Mouse (Mus musculus): Measurements from ENCODE around the gene Lrrc25. TPM values are rescaled to one million over a fixed set of nuclear protein-coding genes. Genes with fewer than 3 reads are reported as not detected.

Lrrc25 gene
- total and polyA plus RNA-seq, 3 experiments: 0.30 to 5.9 (median 2.4) TPM

DNA sequence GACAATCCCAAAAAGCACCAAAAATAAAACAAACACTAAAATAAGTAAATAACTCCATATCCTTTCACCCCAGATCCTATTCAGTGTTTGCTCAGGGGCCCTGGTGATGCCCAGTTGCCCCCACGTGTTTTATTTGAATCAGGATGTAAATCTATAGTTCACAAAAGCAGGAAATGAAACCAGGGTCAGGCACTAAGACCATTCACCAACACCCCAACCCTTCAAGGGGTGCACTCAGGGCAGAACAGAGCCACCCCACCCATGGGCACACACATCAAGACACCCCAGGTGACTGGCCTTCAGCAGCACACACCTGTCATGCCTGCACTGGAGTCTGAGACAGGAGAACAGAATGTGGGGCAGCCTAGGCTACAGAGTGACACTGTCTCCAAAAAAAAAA, 38.2 kb downstream of the Lrrc25 start:
- DNase-seq (ENCODE audit: extremely low read depth): no peak
- H3K9ac ChIP-seq (ENCODE audit: insufficient read depth, low read depth): no peak overlapping the region
- H3K79me2 ChIP-seq (replicated peaks; ENCODE audit: control insufficient read depth, extremely low read depth, insufficient read depth, poor library complexity, severe bottlenecking): peaks cover 12% of the 10 kb centered on the region; the same call in 1 of the 2 replicates
- TF ChIP-seq ZC3H11A (IDR thresholded peaks at IDR 0.05; ENCODE audit: low read depth, low read length): no peak
- no peak for TF ChIP-seq USF1 (IDR thresholded peaks at IDR 0.05; ENCODE audit: low read depth, low read length)
- no peak for TF ChIP-seq ETS1 (conservative IDR thresholded peaks at IDR 0.05; ENCODE audit: low read depth, low read length)
- no peak for TF ChIP-seq MAZ (IDR thresholded peaks at IDR 0.05; ENCODE audit: low read depth, low read length)
- TF ChIP-seq E2F4 (IDR thresholded peaks at IDR 0.05; ENCODE audit: insufficient replicate concordance, low read depth, low read length): no peak
- TF ChIP-seq RAD21 (IDR thresholded peaks at IDR 0.05; ENCODE audit: low read depth, low read length): no peak
- no peak for TF ChIP-seq MXI1 (IDR thresholded peaks at IDR 0.05; ENCODE audit: low read depth, low read length)
- no peak for TF ChIP-seq NRF1 (IDR thresholded peaks at IDR 0.05; ENCODE audit: low read depth, low read length)
- dilution Hi-C loops (cut with MboI; ENCODE audit: extremely low pct_ligation_motif_present, extremely low pct_unique_long_range_greater_than_20kb, low sequenced_read_pairs) (no loop called here), in situ Hi-C loops (cut with MboI; ENCODE audit: low pct_ligation_motif_present, low pct_unique_long_range_greater_than_20kb, low sequenced_read_pairs) (no loop called here)
- H3K27ac ChIP-seq (ENCODE audit: insufficient read depth, low read depth): no peak overlapping the region
- no peaks in the 10 kb centered on the region for H3K9me3 ChIP-seq (replicated peaks; ENCODE audit: low read length)
- peaks cover 28 to 76% of the 10 kb centered on the region in 2 experiments for H3K36me3 ChIP-seq (replicated peaks in 1 of 2; ENCODE audit: control insufficient read depth in 1 of 2, insufficient read depth in 1 of 2, low read length in 1 of 2)
- no peaks in the 10 kb centered on the region for H3K27me3 ChIP-seq (replicated peaks)
- peaks cover 11 to 57% of the 10 kb centered on the region in 2 experiments for H3K4me1 ChIP-seq (ENCODE audit: control insufficient read depth in 1 of 2, insufficient read depth in 2 of 2)
- H3K4me2 ChIP-seq (ENCODE audit: insufficient read depth, low read depth, poor library complexity, severe bottlenecking): no peak overlapping the region
- H3K4me3 ChIP-seq (replicated peaks in 1 of 3; ENCODE audit: low read depth in 2 of 3, low read length in 2 of 3, poor library complexity in 1 of 3): no peak overlapping the region

DNA sequence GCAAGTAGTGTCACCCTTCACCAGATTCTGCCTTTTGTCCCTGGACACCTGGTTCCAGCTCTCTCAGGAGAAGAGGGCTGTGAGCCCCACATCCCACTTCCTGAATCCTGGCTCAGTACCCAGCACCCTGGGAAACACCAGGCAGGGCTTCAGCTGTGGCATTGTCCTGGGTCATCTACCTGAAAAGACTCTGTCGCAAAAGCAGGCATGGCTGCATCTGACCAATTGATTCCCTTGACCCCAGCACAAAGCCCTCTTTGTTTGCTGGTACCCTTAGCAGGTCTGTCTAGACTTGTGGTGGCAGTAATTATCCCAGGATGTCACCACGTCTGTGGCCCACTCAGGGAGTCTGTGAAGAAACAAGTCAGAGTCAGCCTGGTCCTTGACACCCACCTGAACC, 39.5 kb downstream of the Lrrc25 start:
- no peak for TF ChIP-seq SIN3A (IDR thresholded peaks at IDR 0.05; ENCODE audit: low read length)
- TF ChIP-seq BHLHE40 (IDR thresholded peaks at IDR 0.05; ENCODE audit: low read depth, low read length): no peak
- TF ChIP-seq MAZ (IDR thresholded peaks at IDR 0.05; ENCODE audit: low read depth, low read length): no peak
- TF ChIP-seq MXI1 (IDR thresholded peaks at IDR 0.05; ENCODE audit: low read depth, low read length): no peak
- TF ChIP-seq ZMIZ1 (IDR thresholded peaks at IDR 0.05; ENCODE audit: low read depth, low read length): no peak
- TF ChIP-seq HCFC1 (IDR thresholded peaks at IDR 0.05; ENCODE audit: low read depth, low read length): no peak
- TF ChIP-seq KAT2A (IDR thresholded peaks at IDR 0.05; ENCODE audit: insufficient replicate concordance, low read length): no peak
- TF ChIP-seq IRF4 (IDR thresholded peaks at IDR 0.05; ENCODE audit: low read depth, low read length): no peak
- TF ChIP-seq CHD1 (IDR thresholded peaks at IDR 0.05; ENCODE audit: low read depth, low read length): no peak
- TF ChIP-seq ZNF384 (IDR thresholded peaks at IDR 0.05; ENCODE audit: low read depth, low read length): no peak
- no peak for TF ChIP-seq JUND (conservative IDR thresholded peaks at IDR 0.05; ENCODE audit: low read depth, low read length)
- no peak for TF ChIP-seq TCF12 (IDR thresholded peaks at IDR 0.05; ENCODE audit: low read depth, low read length)
- TF ChIP-seq ZC3H11A (IDR thresholded peaks at IDR 0.05; ENCODE audit: low read depth, low read length): no peak
- no peak for TF ChIP-seq POLR2A (IDR thresholded peaks at IDR 0.05; ENCODE audit: low read depth, low read length)
- no peak for TF ChIP-seq E2F4 (IDR thresholded peaks at IDR 0.05; ENCODE audit: insufficient replicate concordance, low read depth, low read length)
- TF ChIP-seq JUN (IDR thresholded peaks at IDR 0.05; ENCODE audit: insufficient read depth, low read depth, low read length): no peak
- TF ChIP-seq MAX (IDR thresholded peaks at IDR 0.05; ENCODE audit: low read length): no peak
- no peak for TF ChIP-seq USF1 (IDR thresholded peaks at IDR 0.05; ENCODE audit: low read depth, low read length)
- Histone ChIP-seq H3K27me3 (replicated peaks) (no peaks in the 10 kb centered on the region), H3K9me3 (replicated peaks; ENCODE audit: low read length) (no peaks in the 10 kb centered on the region), H3K4me2 (ENCODE audit: insufficient read depth, low read depth, poor library complexity, severe bottlenecking) (no peak overlapping the region), H3K36me3 (replicated peaks in 1 of 2; ENCODE audit: control insufficient read depth in 1 of 2, insufficient read depth in 1 of 2, low read length in 1 of 2) (peaks cover 17 to 63% of the 10 kb centered on the region in 2 experiments), H3K79me2 (replicated peaks; ENCODE audit: control insufficient read depth, extremely low read depth, insufficient read depth, poor library complexity, severe bottlenecking) (peaks cover 12% of the 10 kb centered on the region; the same call in 1 of the 2 replicates), H3K27ac (ENCODE audit: insufficient read depth, low read depth) (no peak overlapping the region), H3K4me3 (replicated peaks in 1 of 3; ENCODE audit: low read depth in 2 of 3, low read length in 2 of 3, poor library complexity in 1 of 3) (no peak overlapping the region), H3K4me1 (ENCODE audit: control insufficient read depth in 1 of 2, insufficient read depth in 2 of 2) (peaks cover 8 to 53% of the 10 kb centered on the region in 2 experiments), H3K9ac (ENCODE audit: insufficient read depth, low read depth) (no peak overlapping the region)
- in situ Hi-C loops (cut with MboI; ENCODE audit: low pct_ligation_motif_present, low pct_unique_long_range_greater_than_20kb, low sequenced_read_pairs) (no loop called here), dilution Hi-C loops (cut with MboI; ENCODE audit: extremely low pct_ligation_motif_present, extremely low pct_unique_long_range_greater_than_20kb, low sequenced_read_pairs) (no loop called here)
- DNase-seq (ENCODE audit: extremely low read depth): no peak
